Mouse (Mus musculus) E14TG2a.4 (cell line): ENCODE results near the gene Gm3642.
"Not testable (repeated sequence)": the region's sequence is repeated elsewhere in the genome, so short reads cannot be mapped to it uniquely, and the experiment has no call there.

Experiments used
- CTCF ChIP-seq: conservative IDR thresholded peaks from 2 replicates; pipeline ENCODE4 v1.5.1; 2014; ENCODE audit warnings: low read length
- NANOG ChIP-seq: IDR thresholded peaks from 2 replicates; pipeline ENCODE4 v1.6.1; 2014; ENCODE audit warnings: borderline replicate concordance, low read length, mixed read lengths
- POU5F1 ChIP-seq: IDR thresholded peaks from 2 replicates; pipeline ENCODE4 v1.6.1; 2014; ENCODE audit warnings: low read length, borderline replicate concordance

GRCm38 (mm10) chr14:6823297-6823696 is 16.8 kb downstream of the Gm3642 start:
- not testable (repeated sequence) for TF ChIP-seq CTCF, NANOG, POU5F1
